Mouse (Mus musculus) left cerebral cortex, adult 18-20 months (tissue): ENCODE data around the gene Gm17349. TPM values are rescaled to one million over a fixed set of nuclear protein-coding genes. Genes with fewer than 3 reads are reported as not detected.
"Not testable (repeated sequence)": the region's sequence is repeated elsewhere in the genome, so short reads cannot be mapped to it uniquely, and the experiment has no call there.

ENCODE experiments used
- DNase-seq, 2 experiments: peaks; one replicate each; pipeline ENCODE4 v3.0.0; 2021 to 2022; ENCODE audit warnings: low spot score in 2 of 2, mixed read lengths in 1 of 2
- total RNA-seq, 2 experiments: library from RNA; stranded (reverse); gene quantifications; 2 replicates each; pipeline ENCODE4 v1.2.3; 2021

Gene Gm17349
- total RNA-seq, 2 experiments from 2014 or later, result 2.6 to 6.1 TPM

GRCm38 (mm10) chr15:99718461-99719021 lies 13.3 kb upstream of the Gm17349 start:
- no peak for DNase-seq

- DNase-seq, result peak; percentile 70 to 83
These were observed 12.4 kb upstream of the Gm17349 start, which contains the start of gene Gpd1 for GRCm38 (mm10) chr15:99717386-99718334. Gene Gpd1, plus strand, starts transcription at chr15:99717515.

- DNase-seq, result peak in 1 of 2 experiments; percentile 52
These were observed 11.5 kb upstream of the Gm17349 start for GRCm38 (mm10) chr15:99716814-99717213.

- DNase-seq, result no peak
These were observed 10.9 kb upstream of the Gm17349 start for GRCm38 (mm10) chr15:99715982-99716746.

- DNase-seq, result peak; percentile 70 to 72
These were observed 10.1 kb upstream of the Gm17349 start for GRCm38 (mm10) chr15:99715361-99715865.

- peak; percentile 88 to 89 for DNase-seq
These were observed 9.6 kb upstream of the Gm17349 start for GRCm38 (mm10) chr15:99714858-99715257.

- DNase-seq, result no peak
These were observed 8.9 kb upstream of the Gm17349 start for GRCm38 (mm10) chr15:99714206-99714605.

GRCm38 (mm10) chr15:99713569-99713968 lies 8.3 kb upstream of the Gm17349 start:
- DNase-seq, result no peak

- no peak for DNase-seq
These were observed 7.6 kb upstream of the Gm17349 start for GRCm38 (mm10) chr15:99712666-99713559.

GRCm38 (mm10) chr15:99711491-99711890 lies 6.2 kb upstream of the Gm17349 start:
- DNase-seq, result no peak

- DNase-seq, result no peak
These were observed 5.2 kb upstream of the Gm17349 start for GRCm38 (mm10) chr15:99710221-99711190.

GRCm38 (mm10) chr15:99708176-99708575 lies 2.9 kb upstream of the Gm17349 start:
- DNase-seq, result no peak

- no peak for DNase-seq
These were observed 409 bp downstream of the Gm17349 start for GRCm38 (mm10) chr15:99704881-99705280.

- DNase-seq, result peak in 1 of 2 experiments; percentile 59
These were observed 1.1 kb downstream of the Gm17349 start for GRCm38 (mm10) chr15:99704041-99704681.

GRCm38 (mm10) chr15:99703676-99704040 lies 1.6 kb downstream of the Gm17349 start:
- DNase-seq, result no peak

GRCm38 (mm10) chr15:99703104-99703503 lies 2.2 kb downstream of the Gm17349 start:
- no peak for DNase-seq

- DNase-seq, result peak; percentile 96 to 97
These were observed 3.0 kb downstream of the Gm17349 start, which contains the start of gene Smarcd1 for GRCm38 (mm10) chr15:99701999-99702900. Gene Smarcd1, plus strand, starts transcription at chr15:99702129.

- DNase-seq, result not testable (repeated sequence)
These were observed 3.7 kb downstream of the Gm17349 start for GRCm38 (mm10) chr15:99701640-99701998.
